Mouse (Mus musculus): ENCODE results near the gene Pi4k2b.
"Not testable (repeated sequence)": the region's sequence is repeated elsewhere in the genome, so short reads cannot be mapped to it uniquely, and the experiment has no call there.

The Pi4k2b gene

DNA sequence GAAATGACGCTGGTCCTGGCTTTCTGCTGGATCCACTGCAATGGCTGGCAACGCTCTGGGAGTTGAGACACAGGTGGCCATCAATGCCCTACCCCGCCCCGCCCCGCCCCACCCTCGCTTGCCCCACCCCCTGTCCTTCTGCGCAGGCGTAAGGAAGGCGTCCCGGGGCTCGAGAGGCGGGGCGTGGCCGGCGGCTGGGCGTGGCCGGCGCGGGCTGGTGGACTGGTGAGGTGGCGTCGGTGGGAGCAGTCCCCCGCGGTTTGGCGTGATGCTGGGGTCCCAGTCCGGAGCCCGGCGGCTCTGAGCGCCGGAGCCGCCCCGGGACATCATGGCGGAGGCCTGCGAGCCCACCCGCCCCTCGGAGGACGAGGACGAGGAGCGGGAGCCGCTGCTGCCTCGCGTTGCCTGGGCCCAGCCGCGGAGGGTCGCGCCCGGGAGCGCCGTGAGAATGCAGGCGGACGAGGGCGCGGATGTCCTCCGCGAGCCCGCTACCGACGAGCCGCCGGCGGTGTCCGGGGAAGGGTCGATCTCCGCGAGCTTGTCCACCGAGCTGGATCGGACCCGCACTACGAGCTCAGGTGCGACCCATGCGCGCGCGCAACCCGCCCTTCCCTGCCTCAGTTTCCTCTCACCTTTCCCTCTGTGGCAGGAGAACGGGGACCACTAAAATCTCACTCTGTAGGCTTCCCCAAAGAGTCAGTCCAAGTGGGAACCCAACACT, at the start of gene Pi4k2b:
TSS of gene Pi4k2b (plus strand) at position 184 of the 721 bp plus-strand sequence.
- DNase-seq (ENCODE audit: low read depth): peak; percentile 87

DNA sequence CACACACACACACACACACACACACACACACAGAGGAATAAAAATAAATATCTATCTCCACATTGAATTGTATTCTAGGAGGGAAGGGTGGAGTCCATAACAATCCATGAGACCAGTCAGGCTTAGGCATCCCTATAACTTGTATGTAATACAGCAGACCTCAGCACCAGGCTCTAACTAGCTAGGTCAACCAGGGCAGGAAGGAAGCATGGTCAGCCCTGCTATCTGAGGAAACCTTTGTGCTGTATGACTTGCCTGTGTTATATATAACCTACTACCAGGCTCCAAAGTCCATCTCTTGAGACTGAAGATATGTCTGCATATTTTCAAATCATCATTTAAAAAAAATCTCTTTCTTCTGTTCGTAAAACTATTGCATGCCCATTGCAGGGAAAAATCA, 44.1 kb upstream of the Pi4k2b start:
- no peak for DNase-seq (ENCODE audit: low read depth)

DNA sequence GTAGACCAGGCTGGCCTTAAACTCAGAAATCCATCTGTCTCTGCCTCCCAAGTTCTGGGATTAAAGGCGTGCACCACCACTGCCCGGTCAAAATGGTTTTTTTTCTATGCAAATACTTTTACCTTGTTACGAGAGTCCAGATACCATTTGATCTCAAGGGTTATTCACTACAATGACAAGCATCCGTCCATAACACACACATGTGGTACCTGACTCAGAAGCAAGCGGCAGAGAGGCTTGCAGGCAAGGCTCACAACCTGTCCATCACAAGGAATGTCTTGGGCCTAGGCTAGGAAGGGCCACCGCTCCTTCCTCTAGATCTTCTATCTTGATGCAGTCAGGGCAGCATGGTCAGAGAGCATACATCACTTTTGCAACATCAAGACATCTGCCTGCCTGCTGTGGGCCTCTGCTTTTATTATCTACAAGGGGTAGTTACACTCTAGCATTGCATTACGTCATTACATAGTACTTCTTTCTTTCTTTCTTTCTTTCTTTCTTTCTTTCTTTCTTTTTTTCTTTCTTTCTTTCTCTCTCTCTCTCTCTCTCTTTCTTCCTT, 43.4 kb upstream of the Pi4k2b start:
- DNase-seq (ENCODE audit: low read depth): not testable (repeated sequence)

DNA sequence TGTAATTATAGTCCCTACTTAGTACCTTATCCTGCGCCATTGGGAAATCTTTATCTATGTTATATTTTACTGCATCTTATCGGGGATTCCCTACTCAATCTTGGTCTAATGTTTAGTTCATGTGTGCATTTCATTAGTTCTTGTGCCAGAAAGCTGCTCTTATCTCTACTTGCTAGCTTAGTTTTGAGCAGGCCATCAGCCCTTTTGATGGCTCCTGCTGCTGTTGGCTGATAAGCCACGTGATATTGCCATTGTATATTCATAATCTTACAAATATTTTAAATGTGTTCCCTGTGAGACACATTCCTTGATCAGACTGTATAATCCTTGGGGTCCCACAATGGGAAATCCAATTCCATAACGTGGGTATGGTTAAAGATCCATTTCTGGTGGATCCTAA, 36.8 kb upstream of the Pi4k2b start:
- DNase-seq (ENCODE audit: low read depth): no peak

- DNase-seq (ENCODE audit: low read depth): no peak
Measured at GRCm38 (mm10) chr5:52712704-52713103, 28.7 kb upstream of the Pi4k2b start.

DNA sequence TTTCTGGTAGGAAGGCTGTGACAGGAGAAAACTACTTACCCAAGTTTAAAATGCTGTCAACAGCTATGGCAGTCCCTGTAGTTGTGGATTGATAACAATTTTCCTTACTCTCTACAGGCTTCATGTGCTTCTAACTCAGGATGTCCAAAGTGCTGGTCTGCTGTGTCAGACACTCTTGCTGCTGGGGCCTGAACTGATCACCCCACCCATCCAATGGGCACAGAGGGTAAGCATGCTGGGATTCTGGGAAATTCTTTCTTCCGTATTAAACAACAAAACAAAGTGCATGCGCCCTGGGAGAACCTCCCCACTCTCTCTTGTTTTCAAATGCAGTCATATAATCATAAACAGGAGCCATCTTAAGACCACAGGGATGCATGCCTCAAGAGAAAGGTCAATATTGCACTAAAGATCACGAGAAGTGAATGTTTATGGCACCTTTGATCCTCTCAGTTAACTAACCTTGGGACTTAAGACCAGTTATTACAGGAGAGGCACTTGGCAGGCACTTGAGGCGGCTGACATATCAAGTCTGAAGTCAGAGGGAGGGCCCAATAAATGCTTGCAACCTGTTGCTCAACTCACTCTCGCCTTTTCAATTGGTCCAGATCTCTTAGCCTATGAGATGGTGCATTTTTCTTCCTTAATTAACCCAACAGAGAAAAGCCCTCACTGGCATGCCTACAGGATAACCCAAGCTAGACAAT, 24.5 kb upstream of the Pi4k2b start:
- DNase-seq (ENCODE audit: low read depth): no peak

GRCm38 (mm10) chr5:52721003-52721402, 20.4 kb upstream of the Pi4k2b start:
- no peak for DNase-seq (ENCODE audit: low read depth)

GRCm38 (mm10) chr5:52727747-52728146, 13.6 kb upstream of the Pi4k2b start:
- DNase-seq (ENCODE audit: low read depth): no peak

DNA sequence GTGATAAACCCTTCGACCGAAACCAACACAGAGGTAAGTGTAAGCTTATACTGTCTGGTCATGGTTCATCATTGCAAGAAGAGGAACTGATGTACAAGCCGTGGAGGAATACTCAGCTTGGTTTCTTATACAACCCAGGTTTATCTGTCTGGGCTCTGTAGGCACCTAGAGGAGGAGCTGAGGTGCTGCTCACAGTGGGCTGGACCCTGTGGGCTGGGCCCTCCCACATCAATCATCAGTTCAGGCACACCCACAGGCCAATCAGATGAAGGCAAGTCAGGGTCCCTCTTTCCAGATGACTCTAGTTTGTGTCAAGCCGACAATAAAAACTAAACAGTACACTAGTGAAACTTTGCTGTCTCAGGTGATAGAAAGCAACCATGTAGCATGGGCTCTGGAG, 8.6 kb upstream of the Pi4k2b start:
- DNase-seq (ENCODE audit: low read depth): no peak

DNA sequence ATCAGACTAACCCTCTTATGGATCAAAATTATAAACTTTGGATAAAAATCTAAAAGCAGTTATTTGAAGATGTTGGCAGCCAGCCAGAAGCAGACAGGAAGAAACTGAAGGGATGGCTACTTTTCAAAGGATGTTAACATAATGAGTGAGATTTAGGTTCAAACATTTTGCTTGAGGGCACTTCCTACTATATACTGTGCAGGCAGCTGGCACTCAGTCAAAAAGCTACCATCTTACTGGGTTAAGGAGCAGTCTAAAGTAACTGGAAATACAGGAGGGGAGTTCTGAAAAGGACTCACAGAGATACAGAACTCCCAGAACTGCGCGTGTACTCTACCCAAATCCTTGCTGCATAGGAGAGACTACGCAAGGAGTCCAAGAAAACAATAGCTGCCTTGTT, 5.3 kb upstream of the Pi4k2b start:
- no peak for DNase-seq (ENCODE audit: low read depth)

DNA sequence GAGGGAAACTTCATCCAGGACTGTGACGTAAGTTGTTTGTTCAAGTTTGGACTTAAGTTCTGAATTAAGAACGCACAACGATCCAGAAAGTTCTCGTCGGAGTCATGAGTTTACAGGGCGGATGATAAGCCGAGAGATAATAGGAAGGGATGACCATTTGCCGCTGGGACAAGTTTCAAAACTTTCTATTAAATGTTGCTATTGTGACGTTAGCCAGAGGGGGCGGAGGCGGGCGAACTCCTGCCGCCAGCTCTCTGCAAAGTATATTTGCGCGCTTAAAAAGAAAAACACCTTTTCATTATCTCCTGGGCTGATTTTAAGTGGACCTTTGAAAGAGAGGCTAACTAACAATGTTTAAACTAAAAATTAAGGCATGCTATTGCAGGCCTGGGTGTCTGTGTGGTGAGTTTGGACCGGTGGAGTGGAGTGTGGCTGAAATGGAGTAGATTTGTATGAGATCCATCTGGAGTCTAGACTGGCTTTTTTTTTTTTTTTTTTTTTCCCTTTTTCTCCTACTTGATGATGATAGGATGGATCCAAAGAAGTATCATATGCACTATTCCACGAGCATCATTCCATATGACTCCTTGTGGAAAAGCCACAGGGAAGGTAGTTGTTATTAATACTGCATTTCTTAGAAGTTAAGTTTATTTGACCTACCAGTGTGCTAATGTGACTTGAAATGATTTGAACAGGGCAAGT, 889 bp downstream of the Pi4k2b start:
- peak; percentile 74 for DNase-seq (ENCODE audit: low read depth)

- DNase-seq (ENCODE audit: low read depth): no peak
Measured at GRCm38 (mm10) chr5:52743231-52743630, 1.9 kb downstream of the Pi4k2b start.

- DNase-seq (ENCODE audit: low read depth): no peak
Measured at GRCm38 (mm10) chr5:52746920-52747319, 5.5 kb downstream of the Pi4k2b start.

DNA sequence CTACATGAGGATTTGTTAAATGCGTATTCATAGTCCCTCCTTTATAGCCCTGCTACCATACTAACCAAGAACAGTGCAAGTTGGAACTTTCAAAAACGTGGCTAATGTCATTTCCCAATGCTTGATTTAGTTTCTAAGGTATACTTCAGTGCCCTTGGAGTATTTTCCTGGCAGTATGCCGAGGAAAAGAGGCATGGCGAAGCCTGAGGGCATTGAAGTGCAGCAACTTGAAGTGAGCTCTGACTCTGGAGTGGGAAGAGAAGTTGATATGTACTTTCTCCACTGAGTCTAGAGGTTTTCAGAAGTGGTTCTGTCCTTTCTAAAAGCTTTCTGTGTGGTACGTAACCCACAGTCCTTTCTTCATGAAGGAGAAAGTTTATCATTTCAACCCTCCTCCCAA, 7.4 kb downstream of the Pi4k2b start:
- no peak for DNase-seq (ENCODE audit: low read depth)

GRCm38 (mm10) chr5:52753146-52753545, 11.8 kb downstream of the Pi4k2b start:
- DNase-seq (ENCODE audit: low read depth): no peak

- DNase-seq (ENCODE audit: low read depth): peak; percentile 63
Measured at GRCm38 (mm10) chr5:52754196-52754595, 12.8 kb downstream of the Pi4k2b start.

GRCm38 (mm10) chr5:52755337-52755736, 14.0 kb downstream of the Pi4k2b start:
- DNase-seq (ENCODE audit: low read depth): no peak

GRCm38 (mm10) chr5:52755989-52756388, 14.6 kb downstream of the Pi4k2b start:
- no peak for DNase-seq (ENCODE audit: low read depth)

GRCm38 (mm10) chr5:52762586-52762985, 21.2 kb downstream of the Pi4k2b start:
- no peak for DNase-seq (ENCODE audit: low read depth)

- no peak for DNase-seq (ENCODE audit: low read depth)
Measured at GRCm38 (mm10) chr5:52774267-52774666, 32.9 kb downstream of the Pi4k2b start.

DNA sequence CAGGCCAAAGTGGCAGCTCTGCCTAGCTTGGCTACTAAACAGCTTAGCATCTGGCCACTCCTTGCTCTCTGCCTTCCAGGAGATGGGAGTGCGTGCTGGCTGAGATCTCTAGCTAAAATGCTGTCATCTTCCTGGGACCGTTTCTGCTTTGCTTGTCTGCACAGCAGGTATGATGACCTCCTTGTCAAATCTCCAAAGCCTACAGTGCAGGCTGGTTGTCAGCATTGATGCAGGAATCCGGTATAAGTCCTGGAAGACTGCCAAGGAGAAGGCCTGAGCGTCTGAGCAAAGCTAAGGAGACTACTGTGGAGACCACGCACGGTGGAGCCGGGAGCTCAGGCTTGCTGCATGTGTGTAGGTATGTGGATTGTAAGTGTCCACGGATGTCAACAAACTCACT, 33.9 kb downstream of the Pi4k2b start, which contains the start of gene Zcchc4:
TSS of gene Zcchc4 (plus strand) at position 173 of the 400 bp plus-strand sequence.
- DNase-seq (ENCODE audit: low read depth): peak; percentile 24

All from NIH3T3 (cell line).